Mouse (Mus musculus) neural tube, embryonic 11.5 days (tissue): ENCODE measurements around the gene Gtdc1. TPM values are rescaled to one million over a fixed set of nuclear protein-coding genes. Genes with fewer than 3 reads are reported as not detected.

Experiments used
- ATAC-seq: fragments of 200-750 bp; cut with Nextera tagmentation; 2 replicates; pipeline ENCODE4 v1.8.0; 2017; ENCODE audit warnings: moderate number of reproducible peaks, mild to moderate bottlenecking, moderate TSS enrichment, moderate library complexity; ENCODE audit not compliant: insufficient read depth, low FRiP score, low TSS enrichment
- DNase-seq: peaks from one replicate; pipeline ENCODE4 v3.0.0-alpha.2; 2015; ENCODE audit warnings: low spot score
- H3K27ac ChIP-seq: fragments of 300-500 bp; sonication (generic); 2 replicates; pipeline ENCODE4 v1.5.1; 2014; ENCODE audit warnings: low read depth, mild to moderate bottlenecking, low read length
- H3K27me3 ChIP-seq: fragments of 300-500 bp; sonication (generic); 2 replicates; pipeline ENCODE4 v1.6.1; 2014; ENCODE audit warnings: mild to moderate bottlenecking, low read length, mixed read lengths; ENCODE audit not compliant: control insufficient read depth, insufficient read depth
- H3K36me3 ChIP-seq: fragments of 300-500 bp; sonication (generic); 2 replicates; pipeline ENCODE4 v1.6.1; 2014; ENCODE audit warnings: mild to moderate bottlenecking, low read length, moderate library complexity, mixed read lengths; ENCODE audit not compliant: control insufficient read depth, insufficient read depth
- H3K4me1 ChIP-seq: fragments of 300-500 bp; sonication (generic); 2 replicates; pipeline ENCODE4 v1.6.1; 2014; ENCODE audit warnings: low read length, mixed read lengths; ENCODE audit not compliant: control insufficient read depth, insufficient read depth
- H3K4me2 ChIP-seq: fragments of 300-500 bp; sonication (generic); 2 replicates; pipeline ENCODE4 v1.6.1; 2014; ENCODE audit warnings: low read depth, mild to moderate bottlenecking, moderate library complexity
- H3K4me3 ChIP-seq: fragments of 300-500 bp; sonication (generic); 2 replicates; pipeline ENCODE4 v1.5.1; 2014; ENCODE audit warnings: low read depth, low read length
- H3K9ac ChIP-seq: fragments of 300-500 bp; sonication (generic); 2 replicates; pipeline ENCODE4 v1.6.1; 2014; ENCODE audit warnings: mild to moderate bottlenecking, low read length
- H3K9me3 ChIP-seq: fragments of 300-500 bp; sonication (generic); 2 replicates; pipeline ENCODE4 v1.6.1; 2016; ENCODE audit warnings: low read length; ENCODE audit not compliant: control insufficient read depth
- WGBS: fragments of 180-500 bp; shearing (Covaris S2); extraction: QIAGEN DNeasy Blood & Tissue Kit; methylation state at CpG from one replicate; pipeline ENCODE4 v1.1.7; 2014; 5-methylcytosine and 5-hydroxymethylcytosine counted together
- polyA plus RNA-seq: library from polyadenylated mRNA; unstranded; fragments of >200 nt; fragmentation: Nextera tagmentation; extraction: Ambion mirVana; gene quantifications from 2 replicates; pipeline ENCODE4 v1.2.1, GENCODE M21; 2014

The Gtdc1 gene
- polyA plus RNA-seq, 1 experiment from 2014 or later: 9.5 TPM

- Histone ChIP-seq H3K4me2 (no peak overlapping the region), H3K4me3 (no peak overlapping the region), H3K9ac (no peak overlapping the region), H3K9me3 (no peaks in the 10 kb centered on the region), H3K27me3 (no peaks in the 10 kb centered on the region), H3K4me1 (no peaks in the 10 kb centered on the region), H3K27ac (no peak overlapping the region), H3K36me3 (no peaks in the 10 kb centered on the region)
- WGBS: 86% methylated on average over 4 of the region's 4 CpGs
- ATAC-seq (no peak), DNase-seq (no peak)
Observed at GRCm38 (mm10) chr2:44961192-44961591, 33.7 kb upstream of the Gtdc1 start.

- no peaks in the 10 kb centered on the region for H3K27me3 ChIP-seq
- H3K4me3 ChIP-seq: no peak overlapping the region
- no peak overlapping the region for H3K9ac ChIP-seq
- no peak overlapping the region for H3K4me2 ChIP-seq
- no peak for ATAC-seq
- no peak overlapping the region for H3K27ac ChIP-seq
- no peaks in the 10 kb centered on the region for H3K4me1 ChIP-seq
- no peaks in the 10 kb centered on the region for H3K9me3 ChIP-seq
- no peak for DNase-seq
- 82% methylated on average over 3 of the region's 3 CpGs for WGBS
- H3K36me3 ChIP-seq: no peaks in the 10 kb centered on the region
Observed at GRCm38 (mm10) chr2:44960561-44960960, 33.1 kb upstream of the Gtdc1 start.

GRCm38 (mm10) chr2:44957329-44957797 is 29.9 kb upstream of the Gtdc1 start:
- H3K4me1 ChIP-seq: no peaks in the 10 kb centered on the region
- no peaks in the 10 kb centered on the region for H3K27me3 ChIP-seq
- no peak overlapping the region for H3K4me3 ChIP-seq
- no peaks in the 10 kb centered on the region for H3K36me3 ChIP-seq
- no peak overlapping the region for H3K27ac ChIP-seq
- 91% methylated on average over 1 of the region's 1 CpGs for WGBS
- no peak for DNase-seq
- H3K4me2 ChIP-seq: no peak overlapping the region
- no peaks in the 10 kb centered on the region for H3K9me3 ChIP-seq
- H3K9ac ChIP-seq: no peak overlapping the region
- no peak for ATAC-seq

GRCm38 (mm10) chr2:44956232-44956631 is 28.8 kb upstream of the Gtdc1 start:
- Histone ChIP-seq H3K4me3 (no peak overlapping the region), H3K27me3 (no peaks in the 10 kb centered on the region), H3K9me3 (no peaks in the 10 kb centered on the region), H3K4me1 (no peaks in the 10 kb centered on the region), H3K9ac (no peak overlapping the region), H3K27ac (no peak overlapping the region), H3K36me3 (no peaks in the 10 kb centered on the region), H3K4me2 (no peak overlapping the region)
- ATAC-seq (no peak), DNase-seq (no peak)
- 55% methylated on average over 3 of the region's 3 CpGs for WGBS

- WGBS: 88% methylated on average over 6 of the region's 6 CpGs
- Histone ChIP-seq H3K27ac (no peak overlapping the region), H3K9ac (no peak overlapping the region), H3K27me3 (no peaks in the 10 kb centered on the region), H3K9me3 (no peaks in the 10 kb centered on the region), H3K36me3 (no peaks in the 10 kb centered on the region), H3K4me1 (no peaks in the 10 kb centered on the region), H3K4me3 (no peak overlapping the region), H3K4me2 (no peak overlapping the region)
- ATAC-seq (no peak), DNase-seq (no peak)
Observed at GRCm38 (mm10) chr2:44955506-44955905, 28.0 kb upstream of the Gtdc1 start.

GRCm38 (mm10) chr2:44954180-44954579 is 26.7 kb upstream of the Gtdc1 start:
- Histone ChIP-seq H3K36me3 (no peaks in the 10 kb centered on the region), H3K27me3 (no peaks in the 10 kb centered on the region), H3K27ac (no peak overlapping the region), H3K9ac (no peak overlapping the region), H3K4me1 (no peaks in the 10 kb centered on the region), H3K4me3 (no peak overlapping the region), H3K9me3 (no peaks in the 10 kb centered on the region), H3K4me2 (no peak overlapping the region)
- WGBS: 73% methylated on average over 1 of the region's 1 CpGs
- ATAC-seq: no peak
- no peak for DNase-seq

- H3K9me3 ChIP-seq: no peaks in the 10 kb centered on the region
- no peaks in the 10 kb centered on the region for H3K27me3 ChIP-seq
- DNase-seq (peak; percentile 12), ATAC-seq (no peak)
- H3K36me3 ChIP-seq: no peaks in the 10 kb centered on the region
- no peak overlapping the region for H3K27ac ChIP-seq
- H3K4me2 ChIP-seq: no peak overlapping the region
- WGBS: 48% methylated on average over 6 of the region's 6 CpGs
- no peak overlapping the region for H3K4me3 ChIP-seq
- H3K9ac ChIP-seq: no peak overlapping the region
- H3K4me1 ChIP-seq: no peaks in the 10 kb centered on the region
Observed at GRCm38 (mm10) chr2:44952830-44953422, 25.5 kb upstream of the Gtdc1 start.

- no peaks in the 10 kb centered on the region for H3K27me3 ChIP-seq
- H3K27ac ChIP-seq: no peak overlapping the region
- no peak overlapping the region for H3K4me2 ChIP-seq
- DNase-seq: no peak
- H3K9ac ChIP-seq: no peak overlapping the region
- no peaks in the 10 kb centered on the region for H3K4me1 ChIP-seq
- no peaks in the 10 kb centered on the region for H3K36me3 ChIP-seq
- ATAC-seq: no peak
- WGBS: 70% methylated on average over 4 of the region's 4 CpGs
- H3K9me3 ChIP-seq: no peaks in the 10 kb centered on the region
- H3K4me3 ChIP-seq: no peak overlapping the region
Observed at GRCm38 (mm10) chr2:44951651-44952213, 24.3 kb upstream of the Gtdc1 start.

- Histone ChIP-seq H3K4me1 (no peaks in the 10 kb centered on the region), H3K27ac (no peak overlapping the region), H3K27me3 (no peaks in the 10 kb centered on the region), H3K4me3 (no peak overlapping the region), H3K9ac (no peak overlapping the region), H3K9me3 (no peaks in the 10 kb centered on the region), H3K4me2 (no peak overlapping the region), H3K36me3 (no peaks in the 10 kb centered on the region)
- no peak for DNase-seq
- no peak for ATAC-seq
- WGBS: 93% methylated on average over 2 of the region's 2 CpGs
Observed at GRCm38 (mm10) chr2:44944689-44945088, 17.2 kb upstream of the Gtdc1 start.
